ENCODE assay signal across 8 mouse cellular contexts in genomic region chr15:81693967-81694881, GRCm38 (mm10). TPM values are rescaled to one million over a fixed set of nuclear protein-coding genes. Genes with fewer than 3 reads are reported as not detected.
DNase-seq lines count a peak whose midpoint lies in the region; ATAC-seq and TF ChIP-seq lines count a peak whose summit lies in the region.

No protein-coding gene starts in this region.

- no peak overlapping the region for H3K4me2 ChIP-seq in CH12.LX (ENCODE audit: insufficient read depth, low read depth, poor library complexity, severe bottlenecking)
- peak overlapping the region; percentile 95 for H3K4me2 ChIP-seq in forebrain, embryonic 12.5 days
- peak overlapping the region; percentile 75 for H3K4me2 ChIP-seq in heart, postnatal 0 days (ENCODE audit: low read depth, low read length)
- H3K4me2 ChIP-seq in liver, postnatal 0 days (ENCODE audit: low read depth, low read length), result peak overlapping the region; percentile 91
- peak overlapping the region; percentile 94 for H3K4me2 ChIP-seq in neural tube, embryonic 14.5 days (ENCODE audit: low read depth, low read length)

- H3K9ac ChIP-seq in CH12.LX (ENCODE audit: insufficient read depth, low read depth), result no peak overlapping the region
- H3K9ac ChIP-seq in forebrain, embryonic 12.5 days, result peak overlapping the region; percentile 70
- peak overlapping the region; percentile 56 for H3K9ac ChIP-seq in heart, postnatal 0 days (replicated peaks; ENCODE audit: low read depth, low read length)
- peak overlapping the region; percentile 43 for H3K9ac ChIP-seq in liver, postnatal 0 days (replicated peaks)
- H3K9ac ChIP-seq in neural tube, embryonic 14.5 days (replicated peaks; ENCODE audit: low read depth, low read length), result peak overlapping the region; percentile 73

- H3K27me3 ChIP-seq in CH12.LX (replicated peaks), result peaks cover 4% of the 10 kb centered on the region
- peaks cover 57% of the 10 kb centered on the region for H3K27me3 ChIP-seq in forebrain, embryonic 12.5 days
- peaks cover 49% of the 10 kb centered on the region for H3K27me3 ChIP-seq in heart, postnatal 0 days (ENCODE audit: control insufficient read depth, insufficient read depth, low read length)
- peaks cover 35% of the 10 kb centered on the region for H3K27me3 ChIP-seq in liver, postnatal 0 days (ENCODE audit: insufficient read depth, low read length)
- peaks cover 24% of the 10 kb centered on the region for H3K27me3 ChIP-seq in neural tube, embryonic 14.5 days (ENCODE audit: control insufficient read depth, insufficient read depth, low read length)
- no peaks in the 10 kb centered on the region for H3K27me3 ChIP-seq in testis, adult 2 months (ENCODE audit: control insufficient read depth, insufficient read depth, low read length)

- in situ Hi-C loops in CH12.LX (cut with MboI; ENCODE audit: low pct_ligation_motif_present, low pct_unique_long_range_greater_than_20kb, low sequenced_read_pairs), result no loop called here

- H3K4me3 ChIP-seq in CH12.LX (replicated peaks in 1 of 3; ENCODE audit: low read depth in 2 of 3, low read length in 2 of 3, poor library complexity in 1 of 3), result no peak overlapping the region
- peak overlapping the region; percentile 59 for H3K4me3 ChIP-seq in forebrain, embryonic 12.5 days (replicated peaks)
- H3K4me3 ChIP-seq in heart, postnatal 0 days (ENCODE audit: low read depth, low read length), result peak overlapping the region; percentile 50
- H3K4me3 ChIP-seq in liver, postnatal 0 days (ENCODE audit: low read depth, low read length), result peak overlapping the region; percentile 57
- peak overlapping the region; percentile 50 for H3K4me3 ChIP-seq in neural tube, embryonic 14.5 days (ENCODE audit: low read depth, low read length)
- H3K4me3 ChIP-seq in testis, adult 2 months (ENCODE audit: control insufficient read depth, low read depth, low read length), result peak overlapping the region; percentile 67

- ATAC-seq in forebrain, embryonic 12.5 days (ENCODE audit: low FRiP score), result peak; percentile 84
- peak; percentile 88 for ATAC-seq in heart, postnatal 0 days (ENCODE audit: insufficient read depth, low read depth)
- peak; percentile 80 for ATAC-seq in liver, postnatal 0 days
- peak; percentile 87 for ATAC-seq in neural tube, embryonic 14.5 days (ENCODE audit: low read depth)

- no peak for TF ChIP-seq POLR2A in CH12.LX (IDR thresholded peaks at IDR 0.05; ENCODE audit: low read depth, low read length)
- no peak for TF ChIP-seq POLR2A in testis, adult 2 months (IDR thresholded peaks at IDR 0.05; ENCODE audit: control insufficient read depth, low read depth, low read length)

- peaks cover 8 to 9% of the 10 kb centered on the region in 2 experiments for H3K4me1 ChIP-seq in CH12.LX (ENCODE audit: control insufficient read depth in 1 of 2, insufficient read depth in 2 of 2)
- peaks cover 21% of the 10 kb centered on the region for H3K4me1 ChIP-seq in forebrain, embryonic 12.5 days
- H3K4me1 ChIP-seq in heart, postnatal 0 days (ENCODE audit: control insufficient read depth, insufficient read depth), result peaks cover 14% of the 10 kb centered on the region; the same call in 1 of the 2 replicates
- peaks cover 7% of the 10 kb centered on the region for H3K4me1 ChIP-seq in liver, postnatal 0 days (ENCODE audit: insufficient read depth)
- H3K4me1 ChIP-seq in neural tube, embryonic 14.5 days (ENCODE audit: control insufficient read depth, insufficient read depth, low read length), result peaks cover 6% of the 10 kb centered on the region; the same call in 1 of the 2 replicates
- H3K4me1 ChIP-seq in testis, adult 2 months (ENCODE audit: control insufficient read depth, insufficient read depth, low read length), result peaks cover 20% of the 10 kb centered on the region

- TF ChIP-seq CTCF in CH12.LX (conservative IDR thresholded peaks at IDR 0.05 in 1 of 2, IDR thresholded peaks at IDR 0.05 in 1 of 2; ENCODE audit: low read depth in 2 of 2, low read length in 2 of 2), result peak in 1 of 2 experiments; percentile 40; a peak in 2 of 4 replicates
- peak; percentile 65 for TF ChIP-seq CTCF in heart, postnatal 0 days (IDR thresholded peaks at IDR 0.05; ENCODE audit: low read depth)
- TF ChIP-seq CTCF in liver, postnatal 0 days (IDR thresholded peaks at IDR 0.05; ENCODE audit: low read depth), result peak; percentile 81
- no peak; the same call in 1 of the 2 replicates for TF ChIP-seq CTCF in testis, adult 2 months (IDR thresholded peaks at IDR 0.05; ENCODE audit: control insufficient read depth, insufficient read depth, insufficient replicate concordance, low read depth, low read length)

- dilution Hi-C loops in CH12.LX (cut with MboI; ENCODE audit: extremely low pct_ligation_motif_present, extremely low pct_unique_long_range_greater_than_20kb, low sequenced_read_pairs), result no loop called here

- H3K9me3 ChIP-seq in CH12.LX (replicated peaks; ENCODE audit: low read length), result peaks cover 7% of the 10 kb centered on the region
- no peaks in the 10 kb centered on the region for H3K9me3 ChIP-seq in forebrain, embryonic 12.5 days
- H3K9me3 ChIP-seq in heart, postnatal 0 days (replicated peaks; ENCODE audit: control insufficient read depth, low read length), result no peaks in the 10 kb centered on the region
- no peaks in the 10 kb centered on the region for H3K9me3 ChIP-seq in liver, postnatal 0 days (ENCODE audit: low read length)
- no peaks in the 10 kb centered on the region for H3K9me3 ChIP-seq in neural tube, embryonic 14.5 days (ENCODE audit: control insufficient read depth, low read length)

- no peaks in the 10 kb centered on the region for H3K79me2 ChIP-seq in CH12.LX (replicated peaks; ENCODE audit: control insufficient read depth, extremely low read depth, insufficient read depth, poor library complexity, severe bottlenecking)

- H3K36me3 ChIP-seq in CH12.LX (replicated peaks in 1 of 2; ENCODE audit: control insufficient read depth in 1 of 2, insufficient read depth in 1 of 2, low read length in 1 of 2), result peaks cover 2 to 9% of the 10 kb centered on the region in 2 experiments
- H3K36me3 ChIP-seq in forebrain, embryonic 12.5 days (replicated peaks), result no peaks in the 10 kb centered on the region
- H3K36me3 ChIP-seq in heart, postnatal 0 days (replicated peaks; ENCODE audit: control insufficient read depth, insufficient read depth, low read length), result no peaks in the 10 kb centered on the region
- H3K36me3 ChIP-seq in liver, postnatal 0 days (replicated peaks; ENCODE audit: insufficient read depth, low read length), result no peaks in the 10 kb centered on the region
- H3K36me3 ChIP-seq in neural tube, embryonic 14.5 days (ENCODE audit: control insufficient read depth, insufficient read depth, low read length), result no peaks in the 10 kb centered on the region
- H3K36me3 ChIP-seq in testis, adult 2 months (ENCODE audit: control insufficient read depth, insufficient read depth, low read length), result no peaks in the 10 kb centered on the region

- no peak for DNase-seq in CH12.LX (ENCODE audit: extremely low read depth)
- peak; percentile 75 for DNase-seq in c-Kit-positive CD71-negative TER-119-negative erythroid progenitor cells, embryonic 14.5 days (ENCODE audit: low read depth)
- peak; percentile 75 for DNase-seq in heart, postnatal 0 days (ENCODE audit: low spot score)
- peak; percentile 87 to 92 for DNase-seq in kidney, postnatal 36 days
- peak; percentile 88 for DNase-seq in liver, postnatal 0 days

- WGBS in forebrain, embryonic 12.5 days, result under 1% methylated on average over 107 of the region's 107 CpGs
- WGBS in heart, postnatal 0 days, result under 1% methylated on average over 82 of the region's 107 CpGs
- 2% methylated on average over 49 of the region's 107 CpGs for WGBS in liver, postnatal 0 days (ENCODE audit: insufficient replicate concordance)
- under 1% methylated on average over 65 of the region's 107 CpGs for WGBS in neural tube, embryonic 14.5 days

- no peak for TF ChIP-seq RAD21 in CH12.LX (IDR thresholded peaks at IDR 0.05; ENCODE audit: low read depth, low read length)

- no peak overlapping the region for H3K27ac ChIP-seq in CH12.LX (ENCODE audit: insufficient read depth, low read depth)
- no peak overlapping the region for H3K27ac ChIP-seq in forebrain, embryonic 12.5 days
- 0 out of 2 replicates have a peak overlapping the region, but pooled peaks have one; percentile 19 for H3K27ac ChIP-seq in heart, postnatal 0 days (ENCODE audit: low read depth)
- H3K27ac ChIP-seq in liver, postnatal 0 days (ENCODE audit: low read depth), result no peak overlapping the region
- no peak overlapping the region; the same call in 1 of the 2 replicates for H3K27ac ChIP-seq in neural tube, embryonic 14.5 days (ENCODE audit: low read depth, low read length)
- H3K27ac ChIP-seq in testis, adult 2 months (ENCODE audit: control insufficient read depth, insufficient read depth, low read depth, low read length), result no peak overlapping the region

- no peak for TF ChIP-seq EP300 in CH12.LX (IDR thresholded peaks at IDR 0.05; ENCODE audit: low read length)
- no peak for TF ChIP-seq EP300 in heart, postnatal 0 days (IDR thresholded peaks at IDR 0.05; ENCODE audit: low read depth)
- TF ChIP-seq EP300 in liver, postnatal 0 days (IDR thresholded peaks at IDR 0.05; ENCODE audit: low read depth), result no peak

RNA-seq across cellular contexts. Expression of gene Chadl, which starts 2.9 kb away (rescaled TPM):
- 0.17 and 0.21 TPM in 2 replicates for total RNA-seq in CH12.LX (2012; rRNA removed)
- not detected in 2 replicates for total RNA-seq in CH12.LX (2014; rRNA removed)
- 0.40 and 0.51 TPM in 2 replicates for polyA plus RNA-seq in CH12.LX (2012; ENCODE audit: insufficient read length, low read depth)
- 5.0 TPM in 2 replicates for polyA plus RNA-seq in forebrain, embryonic 12.5 days (2016; fragmentation: Nextera tagmentation; extraction: Ambion mirVana)
- 2.3 TPM in 1 of 2 replicates, not detected in the other for total RNA-seq in heart, postnatal 0 days (2014; rRNA removed; ENCODE audit: low replicate concordance)
- polyA plus RNA-seq in heart, postnatal 0 days (2015; fragmentation: Nextera tagmentation; extraction: Ambion mirVana), result 0.74 and 1.2 TPM in 2 replicates
- polyA plus RNA-seq in liver, postnatal 0 days (2015; fragmentation: Nextera tagmentation; extraction: Ambion mirVana), result 0.99 and 1.4 TPM in 2 replicates
- polyA plus RNA-seq in neural tube, embryonic 14.5 days (2014; fragmentation: Nextera tagmentation; extraction: Ambion mirVana), result 19.9 and 32.3 TPM in 2 replicates
- 3.8 and 4.6 TPM in 2 replicates for polyA plus RNA-seq in testis, adult 2 months (2012; rRNA removed)

RNA-seq across cellular contexts. Expression of gene L3mbtl2, which starts 30.5 kb away (rescaled TPM):
- total RNA-seq in CH12.LX (2012; rRNA removed), result 29.7 and 40.8 TPM in 2 replicates
- total RNA-seq in CH12.LX (2014; rRNA removed), result 26.4 and 29.2 TPM in 2 replicates
- 37.3 and 40.0 TPM in 2 replicates for polyA plus RNA-seq in CH12.LX (2012; ENCODE audit: insufficient read length, low read depth)
- 36.8 and 39.6 TPM in 2 replicates for polyA plus RNA-seq in forebrain, embryonic 12.5 days (2016; fragmentation: Nextera tagmentation; extraction: Ambion mirVana)
- 17.2 and 18.6 TPM in 2 replicates for total RNA-seq in heart, postnatal 0 days (2014; rRNA removed; ENCODE audit: low replicate concordance)
- polyA plus RNA-seq in heart, postnatal 0 days (2015; fragmentation: Nextera tagmentation; extraction: Ambion mirVana), result 8.8 and 9.3 TPM in 2 replicates
- polyA plus RNA-seq in liver, postnatal 0 days (2015; fragmentation: Nextera tagmentation; extraction: Ambion mirVana), result 7.3 and 8.2 TPM in 2 replicates
- 25.0 and 26.8 TPM in 2 replicates for polyA plus RNA-seq in neural tube, embryonic 14.5 days (2014; fragmentation: Nextera tagmentation; extraction: Ambion mirVana)
- 25.3 and 27.4 TPM in 2 replicates for polyA plus RNA-seq in testis, adult 2 months (2012; rRNA removed)

RNA-seq across cellular contexts. Expression of gene Zc3h7b, which starts 50.6 kb away (rescaled TPM):
- total RNA-seq in CH12.LX (2012; rRNA removed) (19.7 and 20.4 TPM in 2 replicates), CH12.LX (2014; rRNA removed) (7.9 and 8.4 TPM in 2 replicates)
- 37.2 and 43.1 TPM in 2 replicates for polyA plus RNA-seq in CH12.LX (2012; ENCODE audit: insufficient read length, low read depth)
- 45.8 and 51.3 TPM in 2 replicates for polyA plus RNA-seq in forebrain, embryonic 12.5 days (2016; fragmentation: Nextera tagmentation; extraction: Ambion mirVana)
- 41.4 and 51.1 TPM in 2 replicates for total RNA-seq in heart, postnatal 0 days (2014; rRNA removed; ENCODE audit: low replicate concordance)
- 11.6 and 14.3 TPM in 2 replicates for polyA plus RNA-seq in heart, postnatal 0 days (2015; fragmentation: Nextera tagmentation; extraction: Ambion mirVana)
- 3.3 and 4.2 TPM in 2 replicates for polyA plus RNA-seq in liver, postnatal 0 days (2015; fragmentation: Nextera tagmentation; extraction: Ambion mirVana)
- polyA plus RNA-seq in neural tube, embryonic 14.5 days (2014; fragmentation: Nextera tagmentation; extraction: Ambion mirVana), result 49.6 and 72.6 TPM in 2 replicates
- polyA plus RNA-seq in testis, adult 2 months (2012; rRNA removed), result 21.6 and 26.3 TPM in 2 replicates

RNA-seq across cellular contexts. Expression of gene Rangap1, which starts 51.1 kb away (rescaled TPM):
- total RNA-seq in CH12.LX (2012; rRNA removed) (180 and 227 TPM in 2 replicates), CH12.LX (2014; rRNA removed) (128 and 130 TPM in 2 replicates)
- 207 and 213 TPM in 2 replicates for polyA plus RNA-seq in CH12.LX (2012; ENCODE audit: insufficient read length, low read depth)
- 166 and 174 TPM in 2 replicates for polyA plus RNA-seq in forebrain, embryonic 12.5 days (2016; fragmentation: Nextera tagmentation; extraction: Ambion mirVana)
- 50.6 and 87.8 TPM in 2 replicates for total RNA-seq in heart, postnatal 0 days (2014; rRNA removed; ENCODE audit: low replicate concordance)
- 28.7 and 31.3 TPM in 2 replicates for polyA plus RNA-seq in heart, postnatal 0 days (2015; fragmentation: Nextera tagmentation; extraction: Ambion mirVana)
- 31.3 and 38.0 TPM in 2 replicates for polyA plus RNA-seq in liver, postnatal 0 days (2015; fragmentation: Nextera tagmentation; extraction: Ambion mirVana)
- polyA plus RNA-seq in neural tube, embryonic 14.5 days (2014; fragmentation: Nextera tagmentation; extraction: Ambion mirVana), result 105 and 117 TPM in 2 replicates
- polyA plus RNA-seq in testis, adult 2 months (2012; rRNA removed), result 234 and 245 TPM in 2 replicates

Comparison
In these comparisons a context has a peak if more than half of its experiments do, and no peak if none do; other contexts are left out.
1. H3K4me3 ChIP-seq: peak in forebrain, embryonic 12.5 days (single experiment), heart, postnatal 0 days (single experiment), liver, postnatal 0 days (single experiment), neural tube, embryonic 14.5 days (single experiment) and testis, adult 2 months (single experiment); none in CH12.LX (0 of 3).
2. Peak in every context shown above with its lines, with median percentiles within 50 percentile points of each other: ATAC-seq.